Mouse (Mus musculus): ENCODE measurements at regions not wholly inside any gene's neighbourhood (a gene's known extent, or its start where the extent isn't known, plus 50 kb on each side); places are given as distances from the start of the nearest gene placed in this dataset.

- no peak for DNase-seq (ENCODE audit: low read depth, low spot score)
These were observed 103.1 kb upstream of the Slc22a12 start for GRCm38 (mm10) chr19:6645912-6646311.

- no peak for DNase-seq (ENCODE audit: low read depth, low spot score)
These were observed 102.0 kb upstream of the Slc22a12 start for GRCm38 (mm10) chr19:6644871-6645270.

GRCm38 (mm10) chr19:6639681-6640080 lies 96.8 kb upstream of the Slc22a12 start:
- no peak for DNase-seq (ENCODE audit: low read depth, low spot score)

- DNase-seq (ENCODE audit: low read depth, low spot score): no peak
These were observed 90.6 kb upstream of the Slc22a12 start for GRCm38 (mm10) chr19:6633400-6633799.

GRCm38 (mm10) chr19:6631817-6632216 lies 89.0 kb upstream of the Slc22a12 start:
- DNase-seq (ENCODE audit: low read depth, low spot score): no peak

- no peak for DNase-seq (ENCODE audit: low read depth, low spot score)
These were observed 87.7 kb upstream of the Slc22a12 start for GRCm38 (mm10) chr19:6630613-6630940.

- no peak for DNase-seq (ENCODE audit: low read depth, low spot score)
These were observed 87.2 kb upstream of the Slc22a12 start for GRCm38 (mm10) chr19:6629911-6630612.

GRCm38 (mm10) chr19:6625574-6625973 lies 82.7 kb upstream of the Slc22a12 start:
- DNase-seq (ENCODE audit: low read depth, low spot score): no peak

GRCm38 (mm10) chr19:6621023-6621422 lies 78.2 kb upstream of the Slc22a12 start:
- DNase-seq (ENCODE audit: low read depth, low spot score): no peak

- DNase-seq (ENCODE audit: low read depth, low spot score): peak; percentile 42
These were observed 76.7 kb upstream of the Slc22a12 start for GRCm38 (mm10) chr19:6619546-6619945.

GRCm38 (mm10) chr19:6616659-6617058 lies 73.8 kb upstream of the Slc22a12 start:
- DNase-seq (ENCODE audit: low read depth, low spot score): no peak

GRCm38 (mm10) chr19:6612441-6612840 lies 69.6 kb upstream of the Slc22a12 start:
- DNase-seq (ENCODE audit: low read depth, low spot score): peak; percentile 53

GRCm38 (mm10) chr19:6611921-6612320 lies 69.1 kb upstream of the Slc22a12 start:
- DNase-seq (ENCODE audit: low read depth, low spot score): no peak

GRCm38 (mm10) chr19:6610715-6611114 lies 67.9 kb upstream of the Slc22a12 start:
- DNase-seq (ENCODE audit: low read depth, low spot score): no peak

GRCm38 (mm10) chr19:6610051-6610450 lies 67.2 kb upstream of the Slc22a12 start:
- DNase-seq (ENCODE audit: low read depth, low spot score): no peak

- DNase-seq (ENCODE audit: low read depth, low spot score): no peak
These were observed 64.7 kb upstream of the Slc22a12 start for GRCm38 (mm10) chr19:6607501-6607900.

- DNase-seq (ENCODE audit: low read depth, low spot score): peak; percentile 58
These were observed 63.8 kb upstream of the Slc22a12 start for GRCm38 (mm10) chr19:6606667-6607066.

GRCm38 (mm10) chr19:6604702-6605101 lies 61.9 kb upstream of the Slc22a12 start:
- DNase-seq (ENCODE audit: low read depth, low spot score): no peak

GRCm38 (mm10) chr19:6600873-6601530 lies 58.2 kb upstream of the Slc22a12 start:
- no peak for DNase-seq (ENCODE audit: low read depth, low spot score)

GRCm38 (mm10) chr19:6599281-6599680 lies 56.4 kb upstream of the Slc22a12 start:
- DNase-seq (ENCODE audit: low read depth, low spot score): no peak

GRCm38 (mm10) chr19:6598186-6598585 lies 55.4 kb upstream of the Slc22a12 start:
- DNase-seq (ENCODE audit: low read depth, low spot score): no peak

GRCm38 (mm10) chr19:6595801-6596200 lies 53.0 kb upstream of the Slc22a12 start:
- DNase-seq (ENCODE audit: low read depth, low spot score): no peak
